Mouse (Mus musculus) heart, adult 2 months (tissue): ENCODE results near the gene Xkrx.

Source experiments
- CTCF ChIP-seq: fragments of 200-600 bp; IDR thresholded peaks from 2 replicates; pipeline ENCODE4 v1.8.1; 2022; ENCODE audit warnings: antibody characterized with exemption, mild to moderate bottlenecking, moderate library complexity
- EP300 ChIP-seq: fragments of 200-500 bp; IDR thresholded peaks from 2 replicates; pipeline ENCODE4 v1.6.1; 2011; ENCODE audit warnings: low read depth, low read length, control low read depth; ENCODE audit not compliant: insufficient read depth
- POLR2A ChIP-seq: fragments of 200-500 bp; IDR thresholded peaks from 2 replicates; pipeline ENCODE4 v1.6.1; 2011; ENCODE audit warnings: mild to moderate bottlenecking, low read depth, low read length, control low read depth; ENCODE audit not compliant: insufficient read depth

- no peak for TF ChIP-seq CTCF
- TF ChIP-seq POLR2A = no peak
- no peak for TF ChIP-seq EP300
These were observed 20.3 kb downstream of the Xkrx start for GRCm38 (mm10) chrX:134141551-134141950.
